Mouse (Mus musculus): ENCODE data around the gene Olfr775.

Gene Olfr775

GRCm38 (mm10) chr10:129248112-129248511, at the start of gene Olfr775:
Olfr775 (plus strand) TSS chr10:129248412.
- no peak for DNase-seq

GRCm38 (mm10) chr10:129230737-129231136, 17.5 kb upstream of the Olfr775 start:
- DNase-seq, result no peak

GRCm38 (mm10) chr10:129235904-129236303, 12.3 kb upstream of the Olfr775 start, which contains the start of gene Olfr774:
Olfr774 (plus strand) TSS chr10:129236204.
- DNase-seq, result no peak

DNA sequence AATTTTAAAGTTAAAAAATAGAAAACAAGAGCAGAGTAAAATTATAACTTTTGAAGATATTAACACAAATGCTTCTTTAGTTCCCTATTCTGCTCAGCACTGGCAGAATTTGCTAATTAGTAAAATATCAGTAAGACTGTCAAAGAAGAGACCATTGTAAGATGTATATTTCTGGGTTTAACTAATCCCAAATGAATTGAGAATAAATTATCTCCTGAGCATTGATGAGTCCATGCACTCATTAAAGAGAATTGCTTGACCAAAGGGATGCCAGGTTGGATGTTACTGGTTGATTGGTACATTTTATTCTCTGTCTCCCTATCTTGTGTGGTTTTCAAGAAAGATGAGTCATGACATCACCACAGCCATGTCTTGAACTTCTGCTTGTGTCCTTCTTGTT, 10.6 kb downstream of the Olfr775 start, which contains the start of gene Olfr776:
Olfr776 (plus strand) TSS at position 301 of the 400 bp plus-strand sequence.
- no peak for DNase-seq

GRCm38 (mm10) chr10:129271081-129271535, 22.9 kb downstream of the Olfr775 start, which contains the start of gene Olfr777:
Olfr777 (minus strand) TSS chr10:129271485.
- DNase-seq, result no peak
